Comparison of ENCODE assay signal across 8 mouse cellular contexts in the genomic region with DNA sequence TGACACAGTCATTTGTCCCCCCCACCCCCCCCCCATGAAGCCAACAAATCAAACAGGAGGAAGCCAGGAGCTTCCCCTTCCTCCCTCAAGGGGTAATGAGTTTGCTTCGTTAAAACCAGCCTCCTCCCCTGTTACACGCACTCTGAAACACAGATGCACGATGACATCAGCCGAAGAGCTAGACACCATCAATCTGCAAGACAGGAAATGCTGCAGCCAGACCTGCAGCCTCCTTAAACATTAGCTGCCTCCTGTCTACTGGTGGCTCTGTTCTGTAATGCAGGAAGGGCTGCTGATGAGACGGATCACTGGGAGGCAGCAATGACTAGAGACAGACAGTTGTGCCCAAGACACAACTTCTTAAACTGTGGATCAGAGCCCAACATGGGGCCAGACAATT.
A peak's percentile ranks its signal among the peaks of the same experiment; 100 is the strongest.
DNase-seq lines count a peak whose midpoint lies in the region; ATAC-seq and TF ChIP-seq lines count a peak whose summit lies in the region.

No protein-coding gene starts in this region.

- H3K36me3 ChIP-seq in MEL (ENCODE audit: control insufficient read depth in 1 of 2, insufficient read depth in 2 of 2, low read length in 2 of 2), result peaks cover 0 to 28% of the 10 kb centered on the region in 2 experiments; a peak in 2 of 4 replicates

- no peaks in the 10 kb centered on the region for H3K9me3 ChIP-seq in MEL (replicated peaks; ENCODE audit: insufficient read depth, low read length)

- H3K4me3 ChIP-seq in MEL (ENCODE audit: control insufficient read depth in 1 of 2, insufficient read depth in 1 of 2, low read depth in 2 of 2, low read length in 2 of 2), result no peak overlapping the region

- DNase-seq in adrenal gland, postnatal 14 days, result peak; percentile 50
- DNase-seq in adrenal gland, postnatal 4 days (ENCODE audit: low spot score in 2 of 2), result no peak
- DNase-seq in MEL (ENCODE audit: low read depth, low spot score), result peak; percentile 70
- DNase-seq in induced T-regulatory cell, adult 2 months (ENCODE audit: low read depth), result peak; percentile 73
- DNase-seq in lung, postnatal 25 days (ENCODE audit: low spot score), result peak; percentile 26
- peak; percentile 32 for DNase-seq in thymus, postnatal 25 days
- DNase-seq in layer of hippocampus, postnatal 10 days (ENCODE audit: low spot score in 2 of 2), result no peak

- no peaks in the 10 kb centered on the region for H3K27me3 ChIP-seq in MEL (ENCODE audit: control insufficient read depth in 1 of 2, insufficient read depth in 2 of 2, low read length in 2 of 2)

- TF ChIP-seq RAD21 in MEL (IDR thresholded peaks at IDR 0.05; ENCODE audit: low read depth, low read length), result no peak

- no peak for TF ChIP-seq POLR2A in MEL (IDR thresholded peaks at IDR 0.05; ENCODE audit: control insufficient read depth in 1 of 2, insufficient read depth in 1 of 2, low read depth in 1 of 2, low read length in 2 of 2, poor library complexity in 1 of 2)

- H3K9ac ChIP-seq in MEL (ENCODE audit: control insufficient read depth, low read depth, low read length, poor library complexity, severe bottlenecking), result 0 out of 2 replicates have a peak overlapping the region, but pooled peaks have one; percentile 7

- TF ChIP-seq CTCF in MEL (IDR thresholded peaks at IDR 0.05 in 2 of 3, conservative IDR thresholded peaks at IDR 0.05 in 1 of 3; ENCODE audit: control insufficient read depth in 1 of 3, insufficient read depth in 1 of 3, low read depth in 2 of 3, low read length in 3 of 3, poor library complexity in 1 of 3, severe bottlenecking in 1 of 3), result no peak

- no peaks in the 10 kb centered on the region for H3K79me2 ChIP-seq in MEL (ENCODE audit: control insufficient read depth, insufficient read depth, low read length, poor library complexity)

- peak overlapping the region; percentile 10; the same call in 1 of the 2 replicates for H3K27ac ChIP-seq in MEL (ENCODE audit: control insufficient read depth, low read depth, low read length)

- no peak for ATAC-seq in erythroid progenitor cell, adult 5-6 weeks (replicated peaks; ENCODE audit: low FRiP score, poor library complexity, severe bottlenecking)

- peaks cover 7 to 30% of the 10 kb centered on the region in 2 experiments for H3K4me1 ChIP-seq in MEL (ENCODE audit: control insufficient read depth in 1 of 2, insufficient read depth in 2 of 2, low read length in 2 of 2)

- TF ChIP-seq EP300 in MEL (IDR thresholded peaks at IDR 0.05; ENCODE audit: low read depth in 1 of 2, low read length in 2 of 2), result no peak

TF ChIP-seq in MEL, 35 proteins besides CTCF, POLR2A, EP300 and RAD21:
- no peak for TF ChIP-seq ZNF384 (IDR thresholded peaks at IDR 0.05; ENCODE audit: low read depth, low read length)
- no peak; the same call in 1 of the 2 replicates for TF ChIP-seq SIN3A (IDR thresholded peaks at IDR 0.05; ENCODE audit: low read length)
- TF ChIP-seq ETS1 (IDR thresholded peaks at IDR 0.05; ENCODE audit: low read depth, low read length), result peak; percentile 52; the same call in 1 of the 2 replicates

Comparison
In these comparisons a context has a peak if more than half of its experiments do, and no peak if none do; other contexts are left out.
1. DNase-seq: peak in adrenal gland, postnatal 14 days (single experiment), MEL (single experiment), induced T-regulatory cell, adult 2 months (single experiment), lung, postnatal 25 days (single experiment) and thymus, postnatal 25 days (single experiment); none in adrenal gland, postnatal 4 days (0 of 2) and layer of hippocampus, postnatal 10 days (0 of 2).